Comparison of ENCODE assay signal across 12 mouse cellular contexts in genomic region chr2:19759577-19759976, GRCm38 (mm10).
"Had no signal": no experiment of that assay in that cellular context is flagged by ENCODE, and none has a peak within 500 bp of the region (broad histone marks: within the 10 kb centered on the region; RNA-seq: fewer than 3 reads in every experiment).

No protein-coding gene starts in this region.

- H3K4me1 ChIP-seq: intestine, embryonic 15.5 days; kidney, embryonic 15.5 days; limb, embryonic 12.5 days; liver, embryonic 13.5 days; megakaryocyte, embryonic 14.5 days had no signal

- H3K9me3 ChIP-seq: intestine, embryonic 15.5 days; limb, embryonic 12.5 days; liver, embryonic 13.5 days had no signal

- H3K27me3 ChIP-seq: intestine, embryonic 15.5 days; kidney, embryonic 15.5 days; limb, embryonic 12.5 days; liver, embryonic 13.5 days; megakaryocyte, embryonic 14.5 days had no signal

- DNase-seq: layer of hippocampus, postnatal 36 days; liver; liver, embryonic 13.5 days; lung, postnatal 14 days; right cerebral cortex, postnatal 25 days had no signal

- H3K27ac ChIP-seq: intestine, embryonic 15.5 days; kidney, embryonic 15.5 days; limb, embryonic 12.5 days; liver, embryonic 13.5 days; macrophage had no signal

- H3K4me3 ChIP-seq: intestine, embryonic 15.5 days; kidney, embryonic 15.5 days; limb, embryonic 12.5 days; liver, embryonic 13.5 days; megakaryocyte, embryonic 14.5 days had no signal

- H3K9ac ChIP-seq: intestine, embryonic 15.5 days; kidney, embryonic 15.5 days; limb, embryonic 12.5 days; liver, embryonic 13.5 days; liver, postnatal 0 days had no signal

- H3K4me2 ChIP-seq: intestine, embryonic 15.5 days; kidney, embryonic 15.5 days; limb, embryonic 12.5 days; liver, embryonic 13.5 days; midbrain, embryonic 11.5 days had no signal

- H3K36me3 ChIP-seq: intestine, embryonic 15.5 days; kidney, embryonic 15.5 days; limb, embryonic 12.5 days; liver, embryonic 13.5 days had no signal

- ATAC-seq: intestine, embryonic 15.5 days had no signal
